13 mouse cellular contexts compared by ENCODE assay signal in genomic region chr5:111390911-111391310, GRCm38 (mm10).
"Had no signal": no experiment of that assay in that cellular context is flagged by ENCODE, and none has a peak within 500 bp of the region (broad histone marks: within the 10 kb centered on the region; RNA-seq: fewer than 3 reads in every experiment).

No protein-coding gene starts in this region.

- DNase-seq: kidney, adult 2 months; kidney, postnatal 36 days; layer of hippocampus, postnatal 36 days; liver, embryonic 13.5 days; lung, adult 2 months; lung, postnatal 14 days; lung, postnatal 4 days; midbrain, embryonic 14.5 days; thymus, adult 18-20 months; thymus, postnatal 36 days had no signal

- H3K9ac ChIP-seq: liver, embryonic 13.5 days had no signal

- H3K4me3 ChIP-seq: left cerebral cortex, adult 2 months; liver, embryonic 13.5 days had no signal

- H3K9me3 ChIP-seq: liver, embryonic 13.5 days had no signal

- H3K27me3 ChIP-seq: liver, embryonic 13.5 days had no signal

- H3K27ac ChIP-seq: kidney, postnatal 0 days; left cerebral cortex, adult 2 months; liver, embryonic 13.5 days; stomach, postnatal 0 days had no signal
